Mouse (Mus musculus) stomach, postnatal 0 days (tissue): ENCODE results near the gene Fcer1g. TPM values are rescaled to one million over a fixed set of nuclear protein-coding genes. Genes with fewer than 3 reads are reported as not detected.
A peak's percentile ranks its signal among the peaks of the same experiment; 100 is the strongest.

ENCODE experiments used
- ATAC-seq: fragments of 200-750 bp; cut with Nextera tagmentation; 2 replicates; pipeline ENCODE4 v1.8.0; 2017; ENCODE audit not compliant: low FRiP score, low TSS enrichment
- DNase-seq: peaks from one replicate; pipeline ENCODE4 v3.0.0-alpha.2; 2016; ENCODE audit warnings: low spot score
- H3K27ac ChIP-seq: fragments of 300-500 bp; sonication (generic); replicated peaks from 2 replicates; pipeline ENCODE4 v1.5.1; 2014; ENCODE audit warnings: mild to moderate bottlenecking, control low read depth
- H3K27me3 ChIP-seq: fragments of 300-500 bp; sonication (generic); 2 replicates; pipeline ENCODE4 v1.6.1; 2014; ENCODE audit warnings: low read length; ENCODE audit not compliant: control insufficient read depth, insufficient read depth
- H3K36me3 ChIP-seq: fragments of 300-500 bp; sonication (generic); 2 replicates; pipeline ENCODE4 v1.6.1; 2014; ENCODE audit warnings: low read length, mixed read lengths; ENCODE audit not compliant: control insufficient read depth, insufficient read depth
- H3K4me1 ChIP-seq: fragments of 300-500 bp; sonication (generic); replicated peaks from 2 replicates; pipeline ENCODE4 v1.6.1; 2014; ENCODE audit warnings: antibody characterized with exemption; ENCODE audit not compliant: control insufficient read depth, insufficient read depth
- H3K4me2 ChIP-seq: fragments of 300-500 bp; sonication (generic); replicated peaks from 2 replicates; pipeline ENCODE4 v1.6.1; 2014; ENCODE audit warnings: low read depth, mild to moderate bottlenecking, control low read depth, moderate library complexity
- H3K4me3 ChIP-seq: fragments of 300-500 bp; sonication (generic); 2 replicates; pipeline ENCODE4 v1.5.1; 2014; ENCODE audit warnings: low read depth, low read length, control low read depth
- H3K9ac ChIP-seq: fragments of 300-500 bp; sonication (generic); 2 replicates; pipeline ENCODE4 v1.6.1; 2014; ENCODE audit warnings: mild to moderate bottlenecking, low read length, control low read depth, mixed read lengths
- H3K9me3 ChIP-seq: fragments of 300-500 bp; sonication (generic); 2 replicates; pipeline ENCODE4 v1.6.1; 2016; ENCODE audit warnings: low read length; ENCODE audit not compliant: control insufficient read depth
- CTCF ChIP-seq: IDR thresholded peaks from 2 replicates; pipeline ENCODE4 v1.5.1; 2016; ENCODE audit warnings: antibody characterized with exemption, low read depth, mild to moderate bottlenecking, moderate library complexity
- EP300 ChIP-seq: optimal IDR thresholded peaks from 2 replicates; pipeline ENCODE3; 2016; ENCODE audit warnings: antibody characterized with exemption
- WGBS: fragments of 180-500 bp; shearing (Covaris S2); extraction: QIAGEN DNeasy Blood & Tissue Kit; methylation state at CpG from one replicate; pipeline ENCODE4 v1.1.7; 2014; 5-methylcytosine and 5-hydroxymethylcytosine counted together
- polyA plus RNA-seq: library from polyadenylated mRNA; unstranded; fragments of >200 nt; fragmentation: Nextera tagmentation; extraction: Ambion mirVana; gene quantifications from 2 replicates; pipeline ENCODE4 v1.2.1, GENCODE M21; 2015

Fcer1g gene
- polyA plus RNA-seq, 1 experiment from 2014 or later, result 59.4 TPM

GRCm38 (mm10) chr1:171226780-171227179 lies 7.4 kb downstream of the Fcer1g start:
- no peaks in the 10 kb centered on the region for H3K9me3 ChIP-seq
- H3K4me3 ChIP-seq, result no peak overlapping the region
- no peak overlapping the region for H3K27ac ChIP-seq
- no peaks in the 10 kb centered on the region for H3K36me3 ChIP-seq
- H3K4me1 ChIP-seq, result peaks cover under 1% of the 10 kb centered on the region; the same call in 1 of the 2 replicates
- H3K9ac ChIP-seq, result no peak overlapping the region
- no peak overlapping the region for H3K4me2 ChIP-seq
- 54% methylated on average over 4 of the region's 4 CpGs for WGBS
- DNase-seq (no peak), ATAC-seq (no peak)
- no peak for TF ChIP-seq CTCF
- no peaks in the 10 kb centered on the region for H3K27me3 ChIP-seq

- Histone ChIP-seq H3K4me2 (no peak within 1 kb of the TSS), H3K9ac (no peak within 1 kb of the TSS), H3K27me3 (no peaks in the 10 kb centered on the region), H3K9me3 (no peaks in the 10 kb centered on the region), H3K27ac (no peak within 1 kb of the TSS), H3K4me3 (no peak within 1 kb of the TSS), H3K4me1 (peaks cover 4% of the 10 kb centered on the region), H3K36me3 (peaks cover 5% of the 10 kb centered on the region; the same call in 1 of the 2 replicates)
- DNase-seq, result no peak
- TF ChIP-seq CTCF (no peak), EP300 (no peak)
- ATAC-seq, result no peak
- 68% methylated on average over 5 of the region's 5 CpGs for WGBS
These were observed 9.3 kb downstream of the Fcer1g start, which contains the start of gene Apoa2 for GRCm38 (mm10) chr1:171224857-171225256. Gene Apoa2 (plus strand): TSS chr1:171225054.

GRCm38 (mm10) chr1:171223796-171224195 lies 10.4 kb downstream of the Fcer1g start:
- 79% methylated on average over 2 of the region's 2 CpGs for WGBS

GRCm38 (mm10) chr1:171223168-171223567 lies 11.0 kb downstream of the Fcer1g start:
- H3K27ac ChIP-seq, result peak overlapping the region; percentile 92
- H3K9ac ChIP-seq, result no peak overlapping the region
- DNase-seq, result no peak
- peak overlapping the region; percentile 37 for H3K4me3 ChIP-seq
- H3K9me3 ChIP-seq, result no peaks in the 10 kb centered on the region
- TF ChIP-seq EP300 (no peak), CTCF (no peak)
- peaks cover 7% of the 10 kb centered on the region; the same call in 1 of the 2 replicates for H3K36me3 ChIP-seq
- H3K4me2 ChIP-seq, result peak overlapping the region; percentile 48
- 71% methylated on average over 6 of the region's 6 CpGs for WGBS
- no peak for ATAC-seq
- no peaks in the 10 kb centered on the region for H3K27me3 ChIP-seq
- peaks cover 4% of the 10 kb centered on the region for H3K4me1 ChIP-seq

More at GRCm38 (mm10) chr1:171223796-171224195, 10.4 kb downstream of the Fcer1g start:
- H3K4me1 ChIP-seq, result peaks cover 4% of the 10 kb centered on the region
- ATAC-seq, result no peak
- H3K4me2 ChIP-seq, result no peak overlapping the region
- no peaks in the 10 kb centered on the region for H3K27me3 ChIP-seq
- no peak for DNase-seq
- no peak overlapping the region for H3K4me3 ChIP-seq
- peaks cover 5% of the 10 kb centered on the region; the same call in 1 of the 2 replicates for H3K36me3 ChIP-seq
- no peak for TF ChIP-seq EP300
- no peak for TF ChIP-seq CTCF
- no peak overlapping the region for H3K9ac ChIP-seq
- no peak overlapping the region for H3K27ac ChIP-seq
- no peaks in the 10 kb centered on the region for H3K9me3 ChIP-seq

- peak; percentile 98 for ATAC-seq
- Histone ChIP-seq H3K9me3 (no peaks in the 10 kb centered on the region), H3K27ac (peak within 1 kb of the TSS; percentile 92), H3K4me2 (peak within 1 kb of the TSS; percentile 81), H3K9ac (peak within 1 kb of the TSS; percentile 56), H3K36me3 (peaks cover 7% of the 10 kb centered on the region; the same call in 1 of the 2 replicates), H3K4me3 (peak within 1 kb of the TSS; percentile 67), H3K4me1 (peaks cover 4% of the 10 kb centered on the region), H3K27me3 (no peaks in the 10 kb centered on the region)
- DNase-seq, result peak; percentile 91
- peak; percentile 86 for TF ChIP-seq CTCF
- TF ChIP-seq EP300, result no peak
- 1% methylated on average over 28 of the region's 28 CpGs for WGBS
These were observed 11.7 kb downstream of the Fcer1g start, which contains the start of gene Tomm40l for GRCm38 (mm10) chr1:171222238-171223155. Gene Tomm40l (minus strand): TSS chr1:171222514.
